8 mouse cellular contexts compared by ENCODE assay signal in the genomic region with DNA sequence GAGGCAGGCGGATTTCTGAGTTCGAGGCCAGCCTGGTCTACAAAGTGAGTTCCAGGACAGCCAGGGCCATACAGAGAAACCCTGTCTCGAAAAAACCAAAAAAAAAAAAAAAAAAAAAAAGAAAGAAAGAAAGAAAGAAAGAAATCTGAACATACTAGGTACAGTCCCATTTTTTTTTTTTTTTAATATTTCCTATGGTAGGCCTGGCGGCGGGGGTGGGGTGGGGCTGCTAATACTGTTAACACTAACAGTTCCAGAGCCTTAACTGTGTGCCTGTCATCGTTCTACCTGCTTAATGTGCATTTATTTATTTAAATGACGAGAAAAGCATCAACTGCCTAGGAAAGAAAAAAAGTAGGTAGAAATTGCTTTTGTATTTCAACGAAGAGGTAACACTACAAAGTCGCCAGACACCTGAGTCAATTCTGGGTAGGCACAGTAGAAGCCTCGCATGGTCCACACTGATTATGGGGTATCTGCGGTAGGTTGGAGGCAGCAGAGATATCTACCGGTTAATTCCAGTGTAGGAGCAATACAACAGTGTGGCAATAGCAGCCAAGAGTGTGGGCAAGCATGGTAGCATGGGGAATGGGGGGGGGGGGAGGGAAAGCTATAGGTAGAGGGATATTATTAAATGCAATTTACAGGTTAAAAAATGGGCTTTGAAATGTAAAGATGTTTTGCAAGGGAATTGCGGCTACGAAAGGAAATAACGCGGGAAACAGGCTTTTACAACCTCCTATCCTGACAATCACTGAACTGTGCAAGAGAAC. TPM values are rescaled to one million over a fixed set of nuclear protein-coding genes. Genes with fewer than 3 reads are reported as not detected.
DNase-seq lines count a peak whose midpoint lies in the region; ATAC-seq and TF ChIP-seq lines count a peak whose summit lies in the region.

No protein-coding gene starts in this region.

- intact Hi-C loops in gastrocnemius, adult 2 months (cut with DNase I) = no loop called here

- peaks cover 4 to 37% of the 10 kb centered on the region in 2 experiments for H3K36me3 ChIP-seq in CH12.LX (replicated peaks in 1 of 2; ENCODE audit: control insufficient read depth in 1 of 2, insufficient read depth in 1 of 2, low read length in 1 of 2)
- peaks cover 20% of the 10 kb centered on the region for H3K36me3 ChIP-seq in erythroblast, embryonic 14.5 days (ENCODE audit: control insufficient read depth)
- peaks cover 16% of the 10 kb centered on the region for H3K36me3 ChIP-seq in limb, embryonic 15.5 days
- H3K36me3 ChIP-seq in stomach, embryonic 15.5 days = peaks cover 9% of the 10 kb centered on the region; the same call in 1 of the 2 replicates

- dilution Hi-C loops in CH12.LX (cut with MboI; ENCODE audit: extremely low pct_ligation_motif_present, extremely low pct_unique_long_range_greater_than_20kb, low sequenced_read_pairs) = no loop called here

- no peak for TF ChIP-seq CTCF in gastrocnemius, adult 2 months (IDR thresholded peaks at IDR 0.05)
- no peak for TF ChIP-seq CTCF in CH12.LX (conservative IDR thresholded peaks at IDR 0.05 in 1 of 2, IDR thresholded peaks at IDR 0.05 in 1 of 2; ENCODE audit: low read depth in 2 of 2, low read length in 2 of 2)

- TF ChIP-seq RAD21 in CH12.LX (IDR thresholded peaks at IDR 0.05; ENCODE audit: low read depth, low read length) = no peak

- H3K4me1 ChIP-seq in CH12.LX (ENCODE audit: control insufficient read depth in 1 of 2, insufficient read depth in 2 of 2) = peaks cover 0 to 16% of the 10 kb centered on the region in 2 experiments; a peak in 2 of 4 replicates
- H3K4me1 ChIP-seq in erythroblast, embryonic 14.5 days (ENCODE audit: control insufficient read depth) = peaks cover 36% of the 10 kb centered on the region
- H3K4me1 ChIP-seq in limb, embryonic 15.5 days = peaks cover 6% of the 10 kb centered on the region; the same call in 1 of the 2 replicates
- H3K4me1 ChIP-seq in stomach, embryonic 15.5 days = no peaks in the 10 kb centered on the region

- TF ChIP-seq POLR2A in CH12.LX (IDR thresholded peaks at IDR 0.05; ENCODE audit: low read depth, low read length) = no peak

- H3K79me2 ChIP-seq in CH12.LX (replicated peaks; ENCODE audit: control insufficient read depth, extremely low read depth, insufficient read depth, poor library complexity, severe bottlenecking) = peaks cover 21% of the 10 kb centered on the region

- WGBS in limb, embryonic 15.5 days = 41% methylated on average over 16 of the region's 16 CpGs
- 34% methylated on average over 15 of the region's 16 CpGs for WGBS in stomach, embryonic 15.5 days

- TF ChIP-seq EP300 in CH12.LX (IDR thresholded peaks at IDR 0.05; ENCODE audit: low read length) = no peak

- H3K9me3 ChIP-seq in CH12.LX (replicated peaks; ENCODE audit: low read length) = no peaks in the 10 kb centered on the region
- H3K9me3 ChIP-seq in erythroblast, embryonic 14.5 days (ENCODE audit: control insufficient read depth, low read length) = no peaks in the 10 kb centered on the region
- no peaks in the 10 kb centered on the region for H3K9me3 ChIP-seq in limb, embryonic 15.5 days
- no peaks in the 10 kb centered on the region for H3K9me3 ChIP-seq in stomach, embryonic 15.5 days

- H3K4me3 ChIP-seq in gastrocnemius, adult 2 months = peak overlapping the region; percentile 71
- H3K4me3 ChIP-seq in CH12.LX (replicated peaks in 1 of 3; ENCODE audit: low read depth in 2 of 3, low read length in 2 of 3, poor library complexity in 1 of 3) = peak overlapping the region; percentile 62 to 91 (median 72)
- H3K4me3 ChIP-seq in erythroblast, embryonic 14.5 days (replicated peaks) = peak overlapping the region; percentile 98
- H3K4me3 ChIP-seq in limb, embryonic 15.5 days = peak overlapping the region; percentile 64
- peak overlapping the region; percentile 71 for H3K4me3 ChIP-seq in stomach, embryonic 15.5 days (replicated peaks)

- H3K27me3 ChIP-seq in CH12.LX (replicated peaks) = no peaks in the 10 kb centered on the region
- no peaks in the 10 kb centered on the region for H3K27me3 ChIP-seq in erythroblast, embryonic 14.5 days (ENCODE audit: control insufficient read depth)
- H3K27me3 ChIP-seq in limb, embryonic 15.5 days = no peaks in the 10 kb centered on the region
- no peaks in the 10 kb centered on the region for H3K27me3 ChIP-seq in stomach, embryonic 15.5 days (replicated peaks)

- ATAC-seq in limb, embryonic 15.5 days (ENCODE audit: insufficient number of reproducible peaks, low FRiP score, low TSS enrichment, low read depth) = no peak
- peak; percentile 57; the same call in 1 of the 2 replicates for ATAC-seq in stomach, embryonic 15.5 days (ENCODE audit: insufficient read depth, low FRiP score, low read depth)

- in situ Hi-C loops in CH12.LX (cut with MboI; ENCODE audit: low pct_ligation_motif_present, low pct_unique_long_range_greater_than_20kb, low sequenced_read_pairs) = no loop called here

- peak overlapping the region; percentile 100 for H3K27ac ChIP-seq in gastrocnemius, adult 2 months
- no peak overlapping the region; the same call in 1 of the 2 replicates for H3K27ac ChIP-seq in CH12.LX (ENCODE audit: insufficient read depth, low read depth)
- H3K27ac ChIP-seq in limb, embryonic 15.5 days = peak overlapping the region; percentile 99
- peak overlapping the region; percentile 97 for H3K27ac ChIP-seq in stomach, embryonic 15.5 days

- peak overlapping the region; percentile 100 for H3K4me2 ChIP-seq in CH12.LX (ENCODE audit: insufficient read depth, low read depth, poor library complexity, severe bottlenecking)
- peak overlapping the region; percentile 51 for H3K4me2 ChIP-seq in limb, embryonic 15.5 days
- H3K4me2 ChIP-seq in stomach, embryonic 15.5 days = peak overlapping the region; percentile 72

- peak overlapping the region; percentile 94 for H3K9ac ChIP-seq in CH12.LX (ENCODE audit: insufficient read depth, low read depth)
- H3K9ac ChIP-seq in limb, embryonic 15.5 days = peak overlapping the region; percentile 81
- peak overlapping the region; percentile 65; the same call in 1 of the 2 replicates for H3K9ac ChIP-seq in stomach, embryonic 15.5 days

- DNase-seq in gastrocnemius, adult 2 months = no peak
- DNase-seq in gastrocnemius, postnatal 25 days = no peak
- DNase-seq in CH12.LX (ENCODE audit: extremely low read depth) = no peak
- no peak for DNase-seq in kidney, postnatal 36 days
- no peak for DNase-seq in kidney, adult 8-10 months

TF ChIP-seq in CH12.LX, 34 proteins besides CTCF, POLR2A, EP300 and RAD21:
- TF ChIP-seq ZMIZ1 (IDR thresholded peaks at IDR 0.05; ENCODE audit: low read depth, low read length) = no peak
- peak; percentile 57 for TF ChIP-seq ZNF384 (IDR thresholded peaks at IDR 0.05; ENCODE audit: low read depth, low read length)

RNA-seq across cellular contexts. Expression of a gene that starts 1.0 kb away (rescaled TPM):
- 10 to 100 TPM; 15.3 to 16.3 TPM for total RNA-seq in gastrocnemius, adult 2 months (2021)
- total RNA-seq in gastrocnemius, postnatal 25 days (2021) = 10 to 100 TPM; 14.4 to 15.1 TPM
- 16.8 and 17.9 TPM in 2 replicates for total RNA-seq in CH12.LX (2012; rRNA removed)
- 5.3 and 8.0 TPM in 2 replicates for total RNA-seq in CH12.LX (2014; rRNA removed)
- polyA plus RNA-seq in CH12.LX (2012; ENCODE audit: insufficient read length, low read depth) = 45.1 and 45.3 TPM in 2 replicates
- 1.9 TPM in 2 replicates for polyA plus RNA-seq in erythroblast, embryonic 14.5 days (2012)
- 31.0 and 31.8 TPM in 2 replicates for polyA plus RNA-seq in limb, embryonic 15.5 days (2015; fragmentation: Nextera tagmentation; extraction: Ambion mirVana)
- 28.5 and 29.0 TPM in 2 replicates for polyA plus RNA-seq in stomach, embryonic 15.5 days (2015; fragmentation: Nextera tagmentation; extraction: Ambion mirVana)

RNA-seq across cellular contexts. Expression of a gene that starts 14.8 kb away (rescaled TPM):
- total RNA-seq in gastrocnemius, adult 2 months (2021) = 100 to 1,000 TPM; 105 to 165 TPM
- total RNA-seq in gastrocnemius, postnatal 25 days (2021) = 100 to 1,000 TPM; 105 to 111 TPM
- 265 and 319 TPM in 2 replicates for total RNA-seq in CH12.LX (2012; rRNA removed)
- total RNA-seq in CH12.LX (2014; rRNA removed) = 190 and 198 TPM in 2 replicates
- 304 and 366 TPM in 2 replicates for polyA plus RNA-seq in CH12.LX (2012; ENCODE audit: insufficient read length, low read depth)
- 7.7 and 10.7 TPM in 2 replicates for polyA plus RNA-seq in erythroblast, embryonic 14.5 days (2012)
- 343 and 346 TPM in 2 replicates for polyA plus RNA-seq in limb, embryonic 15.5 days (2015; fragmentation: Nextera tagmentation; extraction: Ambion mirVana)
- polyA plus RNA-seq in stomach, embryonic 15.5 days (2015; fragmentation: Nextera tagmentation; extraction: Ambion mirVana) = 407 and 470 TPM in 2 replicates

RNA-seq across cellular contexts. Expression of a gene that starts 24.6 kb away (rescaled TPM):
- 1 to 10 TPM; 1.5 to 1.7 TPM for total RNA-seq in gastrocnemius, adult 2 months (2021)
- 1 to 10 TPM in 1 of 2 experiments, under 1 TPM in 1; 0.97 to 1.7 TPM for total RNA-seq in gastrocnemius, postnatal 25 days (2021)
- 0.13 TPM in 2 replicates for total RNA-seq in CH12.LX (2012; rRNA removed)
- total RNA-seq in CH12.LX (2014; rRNA removed) = not detected in 2 replicates
- polyA plus RNA-seq in CH12.LX (2012; ENCODE audit: insufficient read length, low read depth) = 1.1 and 1.3 TPM in 2 replicates
- polyA plus RNA-seq in erythroblast, embryonic 14.5 days (2012) = 0.02 TPM in 1 of 2 replicates, not detected in the other
- polyA plus RNA-seq in limb, embryonic 15.5 days (2015; fragmentation: Nextera tagmentation; extraction: Ambion mirVana) = 5.0 and 5.4 TPM in 2 replicates
- 4.7 and 5.3 TPM in 2 replicates for polyA plus RNA-seq in stomach, embryonic 15.5 days (2015; fragmentation: Nextera tagmentation; extraction: Ambion mirVana)

RNA-seq across cellular contexts. Expression of a gene that starts 48.4 kb away (rescaled TPM):
- total RNA-seq in gastrocnemius, adult 2 months (2021) = not detected
- total RNA-seq in gastrocnemius, postnatal 25 days (2021) = not detected
- total RNA-seq in CH12.LX (2012; rRNA removed) (not detected in 2 replicates), CH12.LX (2014; rRNA removed) (not detected in 2 replicates)
- not detected in 2 replicates for polyA plus RNA-seq in CH12.LX (2012; ENCODE audit: insufficient read length, low read depth)
- polyA plus RNA-seq in erythroblast, embryonic 14.5 days (2012) = not detected in 2 replicates
- polyA plus RNA-seq in limb, embryonic 15.5 days (2015; fragmentation: Nextera tagmentation; extraction: Ambion mirVana) = not detected in 2 replicates
- not detected in 2 replicates for polyA plus RNA-seq in stomach, embryonic 15.5 days (2015; fragmentation: Nextera tagmentation; extraction: Ambion mirVana)

RNA-seq across cellular contexts. Expression of a gene that starts 48.4 kb away (rescaled TPM):
- not detected for total RNA-seq in gastrocnemius, adult 2 months (2021)
- total RNA-seq in gastrocnemius, postnatal 25 days (2021) = not detected
- total RNA-seq in CH12.LX (2012; rRNA removed) (0.13 TPM in 1 of 2 replicates, not detected in the other), CH12.LX (2014; rRNA removed) (not detected in 2 replicates)
- polyA plus RNA-seq in CH12.LX (2012; ENCODE audit: insufficient read length, low read depth) = not detected in 2 replicates
- polyA plus RNA-seq in erythroblast, embryonic 14.5 days (2012) = 0.03 TPM in 1 of 2 replicates, not detected in the other
- 0.26 and 0.34 TPM in 2 replicates for polyA plus RNA-seq in limb, embryonic 15.5 days (2015; fragmentation: Nextera tagmentation; extraction: Ambion mirVana)
- polyA plus RNA-seq in stomach, embryonic 15.5 days (2015; fragmentation: Nextera tagmentation; extraction: Ambion mirVana) = 0.28 and 0.31 TPM in 2 replicates

Comparison
In these comparisons a context has a peak if more than half of its experiments do, and no peak if none do; other contexts are left out.
1. RNA of a gene that starts 1.0 kb away (polyA plus RNA-seq): 45.1 to 45.3 TPM in CH12.LX, 31.0 to 31.8 TPM in limb, embryonic 15.5 days and 28.5 to 29.0 TPM in stomach, embryonic 15.5 days; 1.9 TPM in erythroblast, embryonic 14.5 days; every median in the first group is over 10 times any median in the second.
2. RNA of a gene that starts 14.8 kb away (polyA plus RNA-seq): 407 to 470 TPM in stomach, embryonic 15.5 days, 343 to 346 TPM in limb, embryonic 15.5 days and 304 to 366 TPM in CH12.LX; 7.7 to 10.7 TPM in erythroblast, embryonic 14.5 days; every median in the first group is over 10 times any median in the second.
3. Peak in every context shown above with its lines, with median percentiles within 50 percentile points of each other: H3K4me3 ChIP-seq, H3K4me2 ChIP-seq and H3K9ac ChIP-seq.